Mouse (Mus musculus) layer of hippocampus, adult 9-11 months (tissue): ENCODE results near the gene Homer3.

ENCODE experiments used
- DNase-seq: peaks from one replicate; pipeline ENCODE4 v3.0.0; 2022

Homer3 gene

DNA sequence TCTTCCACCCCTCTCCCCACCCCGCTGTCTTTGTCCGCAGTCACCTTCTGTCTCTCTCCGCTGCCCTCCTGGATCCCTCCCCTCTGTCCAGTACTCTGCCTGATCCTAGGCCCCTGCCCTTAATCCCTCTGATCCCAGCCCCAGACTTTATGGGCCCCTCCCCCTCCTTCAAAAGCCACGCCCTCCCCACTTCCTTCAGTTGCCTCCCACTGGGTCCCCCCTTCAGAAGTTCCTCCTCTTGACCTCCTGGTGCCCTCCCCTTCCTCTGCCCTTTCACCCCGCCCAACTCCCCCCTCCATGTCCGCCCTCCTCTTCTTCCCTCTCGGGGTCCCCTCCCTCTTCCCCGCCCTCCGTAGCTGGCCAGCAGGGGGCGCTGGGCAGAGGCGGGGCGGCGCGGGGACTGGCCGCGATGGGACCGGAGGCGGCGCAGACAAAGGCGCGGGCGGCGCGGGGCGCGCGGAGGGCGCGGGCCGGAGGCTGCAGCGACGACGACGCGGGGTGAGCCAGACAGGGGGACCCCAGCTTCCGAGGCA is at the start of gene Homer3:
Gene Homer3, plus strand, starts transcription at position 225 of the 533 bp plus-strand sequence.
- peak; percentile 90 for DNase-seq

DNA sequence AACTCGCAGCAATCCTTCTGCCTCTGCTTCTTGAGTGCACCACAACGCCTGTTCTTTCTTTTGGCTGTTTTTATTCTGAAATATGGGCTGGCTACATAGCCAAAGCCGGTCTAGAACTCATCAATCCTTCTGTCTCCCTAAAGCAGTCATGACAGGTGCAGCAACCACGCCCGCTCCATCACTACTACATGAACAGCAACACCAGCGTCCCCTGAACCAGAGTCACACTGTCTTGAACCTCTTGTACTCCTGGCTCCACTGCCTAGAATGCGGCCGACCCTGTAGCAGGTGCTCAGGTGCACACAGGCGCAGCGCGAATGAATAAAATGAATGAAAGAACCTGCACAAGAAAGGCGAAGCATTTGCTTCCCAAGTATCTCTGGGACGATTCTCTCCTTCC is 49.0 kb upstream of the Homer3 start:
- no peak for DNase-seq

DNA sequence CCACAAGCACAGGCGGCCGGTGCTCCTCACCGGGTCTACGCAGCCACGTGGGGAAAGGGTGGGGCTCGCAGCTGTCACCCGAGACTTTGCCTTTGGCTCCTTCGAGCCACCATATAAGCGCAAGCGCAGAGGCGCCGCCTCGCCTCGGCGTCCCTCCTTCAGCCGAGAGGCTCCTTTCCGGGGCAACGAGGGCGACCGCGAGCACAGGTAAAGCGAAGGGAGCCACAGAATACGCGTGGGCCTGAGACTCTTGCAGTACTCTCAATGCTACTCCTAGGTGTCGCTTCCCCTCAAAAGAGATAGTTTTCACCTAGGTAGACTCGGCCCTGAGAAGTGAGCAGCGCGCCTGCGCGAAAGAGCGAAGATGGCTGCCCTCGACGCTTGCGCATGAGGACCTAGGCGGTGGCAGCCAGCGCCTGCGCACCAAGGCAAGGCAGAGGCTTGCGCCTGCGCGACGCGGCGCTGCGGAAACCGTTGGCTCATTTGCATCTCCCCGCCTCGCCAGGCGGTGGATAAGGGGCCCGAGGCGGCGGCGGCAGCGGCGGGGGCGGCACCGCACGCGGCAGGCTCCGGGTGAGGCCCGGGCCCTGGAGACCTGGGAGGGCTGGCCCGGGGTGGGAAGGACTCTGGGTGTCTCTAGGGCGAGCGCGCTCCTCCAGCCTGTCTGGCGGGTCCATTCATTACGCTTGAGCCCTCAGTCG is 48.4 kb upstream of the Homer3 start, which contains the start of the genes Sugp2 and Armc6:
Gene Sugp2, plus strand, starts transcription at position 147 of the 701 bp plus-strand sequence.
Gene Armc6, minus strand, starts transcription at position 387 of the 701 bp plus-strand sequence.
- peak; percentile 97 for DNase-seq

DNA sequence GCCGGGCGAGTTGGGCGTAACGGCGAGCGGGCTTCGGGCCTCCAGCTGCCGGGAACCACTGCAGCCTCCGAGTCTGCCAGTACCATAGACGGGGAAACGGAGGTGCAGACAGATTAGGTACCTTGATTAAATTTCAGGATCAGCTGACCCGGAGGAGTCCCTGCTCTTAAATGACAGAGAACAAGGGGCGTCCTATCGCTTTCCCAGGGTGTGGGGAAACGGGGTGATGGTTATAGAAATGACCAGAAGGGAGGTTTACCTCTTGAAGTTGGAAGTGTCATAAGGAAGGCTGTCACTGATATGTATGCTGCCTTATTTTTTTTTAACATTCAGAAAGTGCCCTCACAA is 47.9 kb upstream of the Homer3 start:
- DNase-seq, result no peak

DNA sequence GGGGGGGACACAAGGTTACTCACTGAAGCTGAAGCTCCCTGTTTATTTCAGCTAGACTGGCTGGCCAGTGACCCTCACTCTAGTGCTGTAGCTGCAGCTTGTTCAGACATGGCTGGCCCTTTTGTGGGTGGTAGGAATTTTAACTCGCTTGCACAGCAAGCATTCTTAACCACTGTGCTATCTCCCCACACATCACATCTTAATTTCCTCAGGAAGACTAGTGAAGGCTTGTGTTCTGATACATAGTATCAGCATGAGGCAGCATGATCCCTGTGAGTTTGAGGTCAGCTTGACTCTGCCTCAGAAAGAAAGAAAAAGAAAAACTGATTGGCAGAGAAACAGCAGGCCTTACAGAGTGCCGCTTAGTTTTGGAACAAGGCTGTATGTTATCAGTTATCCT is 44.8 kb upstream of the Homer3 start:
- no peak for DNase-seq

DNA sequence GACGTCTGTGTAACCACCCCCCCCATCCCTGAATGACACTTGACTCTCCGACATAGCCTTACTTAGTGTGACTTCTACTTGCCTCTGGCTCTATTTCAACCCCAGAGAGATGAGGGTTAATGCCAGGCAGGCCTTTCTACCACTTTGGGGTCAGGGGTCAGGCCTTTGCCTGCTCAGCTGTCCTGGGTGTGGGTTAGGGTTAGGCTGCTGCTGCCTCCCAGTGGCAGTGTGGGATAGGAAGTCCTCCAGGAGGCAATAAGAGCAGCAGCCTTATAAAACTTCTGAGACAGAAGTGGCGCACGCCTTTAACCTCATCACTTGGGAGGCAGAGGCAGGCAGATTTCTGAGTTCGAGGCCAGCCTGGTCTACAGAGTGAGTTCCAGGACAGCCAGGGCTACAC is 42.0 kb upstream of the Homer3 start:
- no peak for DNase-seq

DNA sequence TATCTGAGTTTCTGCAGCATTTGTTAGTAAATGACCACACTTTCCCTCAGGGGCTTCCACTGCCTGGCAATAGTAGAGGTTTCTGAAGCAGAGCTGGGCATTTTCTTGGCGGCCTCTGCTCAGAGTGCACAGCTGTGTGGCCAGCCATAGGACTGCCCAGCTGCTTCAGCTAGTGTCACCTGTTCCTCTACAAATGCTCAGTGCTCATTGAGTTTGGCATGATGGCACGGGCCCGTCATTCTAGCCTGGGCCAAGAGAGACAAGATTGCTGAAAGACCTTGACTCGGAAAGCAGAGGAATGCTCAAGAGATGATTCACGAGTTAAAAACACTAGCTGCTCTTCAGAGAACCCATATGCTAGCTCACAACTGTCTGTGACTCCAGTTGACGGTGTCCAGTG is 36.0 kb upstream of the Homer3 start:
- DNase-seq, result no peak

DNA sequence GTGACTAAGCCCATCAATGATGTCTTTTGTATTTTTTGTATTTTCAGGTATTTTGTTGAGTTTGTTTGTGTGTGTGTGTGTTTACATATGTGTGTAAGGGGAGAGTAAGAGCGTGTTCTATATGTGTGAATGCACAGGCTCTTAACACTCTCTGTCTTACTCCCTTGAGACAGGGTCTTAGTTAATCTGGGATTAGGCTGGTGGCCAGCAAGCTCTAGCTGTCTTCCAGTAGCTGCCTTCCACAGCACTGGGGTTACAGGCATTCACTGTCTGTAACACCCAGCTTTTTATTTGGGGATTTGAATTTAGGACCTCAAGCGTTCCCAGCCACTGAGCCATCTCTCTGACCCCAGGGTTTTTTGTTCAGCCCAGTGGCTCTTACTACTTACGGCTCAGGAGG is 34.8 kb upstream of the Homer3 start:
- DNase-seq, result no peak

DNA sequence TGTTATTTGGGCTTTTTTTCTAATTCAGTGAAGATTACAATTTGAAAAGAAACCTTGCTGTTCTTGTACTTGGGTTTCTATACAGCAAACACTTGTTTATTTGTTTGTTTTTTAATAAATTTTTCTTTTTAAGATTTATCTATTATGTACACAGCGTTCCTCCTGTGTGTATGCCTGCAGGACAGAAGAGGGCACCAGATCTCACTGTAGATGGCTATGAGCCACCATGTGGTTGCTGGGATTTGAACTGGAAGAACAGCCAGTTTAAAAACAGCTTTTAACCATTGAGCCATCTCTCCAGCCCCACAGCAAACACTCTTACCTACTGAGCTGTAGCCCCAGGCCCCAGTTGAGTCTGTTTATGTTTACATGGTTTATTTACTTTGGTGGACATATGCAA is 28.0 kb upstream of the Homer3 start:
- no peak for DNase-seq

DNA sequence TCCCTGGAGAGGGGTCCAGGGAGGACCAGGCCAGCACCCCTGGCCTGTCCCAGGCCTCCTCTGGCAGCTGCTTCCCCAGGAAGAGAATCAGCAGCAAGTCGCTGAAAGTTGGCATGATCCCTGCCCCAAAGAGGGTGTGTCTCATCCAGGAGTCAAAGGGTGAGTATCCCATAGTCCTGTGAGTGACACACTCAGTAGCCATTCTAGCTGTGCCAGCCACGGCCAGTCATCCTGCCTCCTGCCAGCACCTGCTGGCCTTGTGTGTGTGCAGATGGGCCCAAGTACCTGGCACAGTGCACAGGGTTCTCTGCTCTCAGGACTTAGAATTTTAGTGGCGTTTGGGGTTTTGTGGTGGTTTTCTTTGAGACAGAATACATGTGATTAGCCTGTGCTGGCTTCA is 25.2 kb upstream of the Homer3 start:
- DNase-seq, result no peak

DNA sequence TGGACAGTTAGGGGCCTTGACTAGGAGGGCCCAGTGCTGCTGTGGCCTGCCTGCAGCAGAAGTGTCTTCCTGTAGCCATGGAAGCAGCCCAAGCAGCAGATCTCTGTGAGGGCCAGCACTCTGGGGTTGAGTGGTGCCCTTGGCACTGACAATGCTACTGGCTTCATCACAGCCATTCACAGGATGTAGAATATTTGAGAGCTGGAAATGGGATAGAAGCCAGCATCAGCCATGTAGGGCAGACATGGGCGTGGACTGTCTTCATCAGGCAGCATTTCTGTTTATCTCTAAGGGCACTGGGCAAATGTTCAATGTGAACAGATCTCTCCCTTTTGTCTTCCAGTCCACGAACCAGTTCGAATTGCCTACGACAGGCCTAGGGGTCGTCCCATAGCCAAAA is 24.0 kb upstream of the Homer3 start:
- DNase-seq, result no peak

DNA sequence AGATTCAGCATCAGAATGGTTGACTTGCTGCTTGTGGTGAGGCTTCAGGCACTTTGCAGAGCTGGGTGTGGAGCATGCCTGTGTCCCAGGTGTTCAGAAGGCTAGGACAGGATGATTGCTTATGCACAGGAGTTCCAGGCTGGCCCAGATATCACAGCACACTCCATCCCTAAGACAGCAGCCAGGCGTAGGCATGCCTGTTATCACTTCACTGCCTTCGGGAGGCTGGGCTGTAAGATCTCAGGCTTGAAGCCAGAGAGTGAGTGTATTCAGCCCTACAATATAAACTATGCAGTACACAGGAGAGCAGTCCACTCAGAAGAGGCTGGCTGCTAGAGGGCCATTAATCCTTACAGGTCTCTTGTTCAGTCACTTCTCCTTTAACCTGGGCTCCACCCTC is 23.6 kb upstream of the Homer3 start:
- DNase-seq, result no peak

DNA sequence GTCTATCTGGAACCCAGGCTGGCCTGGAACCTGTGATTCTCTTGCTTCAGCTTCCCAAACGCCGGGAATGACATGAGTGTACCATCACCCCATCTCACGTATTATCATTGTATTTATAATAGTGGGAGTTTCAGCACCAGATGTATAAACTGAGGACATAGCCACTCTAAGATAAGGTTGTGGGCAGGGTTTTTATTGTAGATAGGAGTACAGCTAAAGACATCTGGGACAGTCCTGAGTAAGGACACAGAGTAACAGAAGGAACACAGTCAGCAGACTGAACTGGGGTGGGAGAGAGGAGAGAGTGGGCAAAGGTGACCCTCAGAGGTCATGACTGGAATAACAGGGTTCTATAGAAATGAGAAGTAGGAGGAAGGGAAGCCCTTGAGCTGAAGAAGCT is 15.0 kb upstream of the Homer3 start:
- DNase-seq, result no peak

DNA sequence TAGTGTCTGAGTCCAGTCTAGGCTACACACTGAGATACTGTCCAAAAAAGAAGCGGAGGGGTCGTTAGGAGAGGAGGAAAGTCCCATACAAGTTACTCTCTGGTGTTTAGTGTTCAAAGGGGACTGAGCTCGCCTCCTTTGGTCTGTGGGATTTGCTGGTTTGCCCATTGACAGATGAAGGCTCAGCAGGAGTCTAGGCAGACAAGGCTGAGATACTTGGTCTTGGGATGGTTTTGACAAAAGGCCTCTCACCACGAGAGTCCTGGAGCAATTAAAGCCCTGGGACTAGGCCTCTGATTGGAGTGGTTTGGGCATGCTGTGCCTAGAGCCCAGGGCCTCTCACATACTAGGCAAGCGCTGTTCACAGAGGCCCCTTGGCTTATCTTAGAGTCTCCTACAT is 14.3 kb upstream of the Homer3 start:
- DNase-seq, result no peak

DNA sequence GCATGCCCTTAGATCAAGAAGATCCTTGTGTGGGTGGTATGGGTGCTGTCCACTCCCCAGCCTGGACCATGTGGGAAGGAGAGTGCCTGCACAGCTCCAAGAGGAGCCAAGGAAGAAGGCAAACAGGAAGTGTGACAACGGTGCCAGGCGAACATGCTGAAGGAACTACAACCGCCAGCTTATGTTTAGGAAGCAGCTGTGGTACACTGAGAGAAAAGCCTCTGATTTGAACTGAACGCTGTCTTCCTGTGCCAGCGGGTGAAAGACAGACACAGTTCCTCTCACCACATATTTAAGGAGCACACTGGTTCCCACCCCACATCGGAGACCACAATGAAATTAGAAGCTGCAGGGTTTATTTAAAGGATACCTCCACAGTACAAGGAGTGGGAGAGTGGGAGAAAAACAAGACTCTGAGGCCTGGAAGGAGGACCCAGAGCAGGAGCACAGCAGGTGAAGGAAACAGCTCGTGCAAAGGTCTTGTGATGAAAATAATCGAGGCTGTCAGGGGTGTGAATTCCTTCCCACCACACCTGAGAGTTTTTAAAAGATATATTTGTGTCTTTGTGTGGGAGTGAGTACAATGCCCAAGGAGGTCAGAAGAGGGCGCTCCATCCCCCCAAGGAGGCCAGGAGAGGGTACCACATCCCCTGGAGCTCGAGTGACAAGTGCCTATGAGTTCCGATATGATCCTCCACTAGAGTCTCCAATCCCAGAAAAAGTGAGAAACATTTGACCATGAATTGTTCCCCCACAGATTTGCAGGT is 13.6 kb upstream of the Homer3 start:
- peak; percentile 29 for DNase-seq

DNA sequence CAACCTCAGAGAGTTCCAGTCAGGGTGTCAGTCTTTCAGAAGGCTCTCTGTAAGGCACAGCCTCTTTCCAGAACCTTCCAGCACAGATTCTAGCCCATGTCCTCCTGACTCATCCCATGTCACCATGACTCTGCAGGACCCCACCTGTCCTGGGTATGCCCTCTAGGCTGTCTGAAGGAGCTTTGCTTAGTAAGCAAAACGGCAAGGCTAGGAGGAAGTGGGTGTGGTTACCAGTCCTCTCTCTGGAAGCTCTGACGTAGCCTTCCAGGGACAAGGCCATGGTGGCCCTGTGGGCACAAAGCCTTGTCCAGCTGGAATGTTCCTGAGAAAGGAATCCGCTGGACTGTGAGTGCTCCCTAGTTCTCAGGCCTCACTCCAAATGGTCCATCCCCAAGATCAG is 9.7 kb upstream of the Homer3 start:
- DNase-seq, result no peak

DNA sequence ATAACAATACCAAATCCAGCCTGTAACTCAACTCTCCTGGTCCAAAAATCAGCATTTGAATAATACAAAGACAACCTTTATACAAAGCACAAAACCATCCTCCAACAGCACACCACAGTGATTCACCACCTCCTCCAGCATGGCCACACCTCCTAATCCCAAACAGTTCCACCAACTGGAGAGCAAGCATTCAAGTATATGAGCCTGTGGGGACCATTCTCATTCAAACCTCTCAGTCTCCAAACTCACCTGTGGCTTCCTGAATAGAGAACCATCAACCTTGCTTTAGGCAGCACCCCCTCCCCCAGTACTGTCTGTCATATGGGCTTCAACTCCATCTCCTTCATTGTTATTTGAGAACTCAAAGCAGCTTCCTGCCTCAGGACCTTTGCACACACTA is 8.3 kb upstream of the Homer3 start:
- no peak for DNase-seq

DNA sequence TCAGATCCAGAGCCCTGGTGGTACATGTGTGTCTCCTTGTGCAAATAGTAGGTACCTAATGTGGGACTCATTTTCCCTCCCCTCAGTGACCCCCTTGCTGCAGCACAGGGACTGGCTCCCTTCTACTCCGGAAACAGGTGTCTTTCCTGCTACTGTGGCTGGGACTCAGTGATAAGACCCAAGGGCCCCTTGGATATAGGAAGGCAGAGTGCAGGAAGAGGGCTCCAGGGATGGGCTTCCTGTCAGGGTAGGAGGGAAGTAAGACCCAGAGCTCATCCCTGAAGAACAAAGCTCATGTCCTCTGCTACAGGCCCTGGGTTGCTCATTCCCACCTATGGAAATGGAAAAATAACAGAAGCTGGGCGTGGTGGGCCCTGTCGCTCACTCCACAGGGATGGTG is 6.2 kb upstream of the Homer3 start:
- no peak for DNase-seq

DNA sequence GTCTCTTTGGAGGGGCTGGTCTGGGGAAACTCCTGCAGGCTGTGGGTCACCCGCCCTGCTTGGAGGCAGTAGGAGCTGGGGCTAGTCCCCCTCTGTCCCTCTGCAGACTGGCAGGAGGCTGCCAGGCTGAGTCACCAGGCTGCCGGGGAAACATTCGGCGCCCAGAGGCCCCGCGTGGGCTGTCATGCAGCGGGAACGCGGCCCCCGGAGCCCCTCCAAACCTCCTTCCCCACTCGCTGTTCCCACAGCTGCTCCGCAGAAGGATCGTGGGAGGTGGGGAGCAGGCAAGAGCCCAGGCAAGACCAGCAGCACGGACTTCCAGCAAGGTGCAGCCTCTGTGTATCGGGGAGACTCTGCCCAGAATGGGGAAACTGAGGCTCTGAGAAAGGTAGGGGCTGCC is 4.5 kb upstream of the Homer3 start:
- DNase-seq, result peak; percentile 73

DNA sequence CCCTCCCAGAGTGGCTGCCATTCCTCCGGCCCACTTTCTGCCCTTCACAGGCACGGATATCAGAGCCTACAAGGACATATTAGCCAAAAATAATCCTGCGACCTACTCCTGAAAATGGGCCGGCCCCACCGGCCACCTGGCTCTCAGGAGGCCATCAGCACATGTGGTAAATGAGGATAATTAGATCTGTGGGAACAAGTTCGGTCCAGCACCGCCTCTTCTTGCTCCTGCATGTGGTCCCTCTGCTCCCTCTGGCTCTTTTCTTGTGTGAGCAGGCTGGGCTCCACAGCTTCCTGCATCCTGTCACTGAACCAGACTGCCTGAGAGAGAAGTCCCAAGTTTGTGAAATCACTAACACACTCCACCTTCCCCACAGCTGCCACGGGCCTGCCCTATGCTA is 3.4 kb upstream of the Homer3 start:
- no peak for DNase-seq

DNA sequence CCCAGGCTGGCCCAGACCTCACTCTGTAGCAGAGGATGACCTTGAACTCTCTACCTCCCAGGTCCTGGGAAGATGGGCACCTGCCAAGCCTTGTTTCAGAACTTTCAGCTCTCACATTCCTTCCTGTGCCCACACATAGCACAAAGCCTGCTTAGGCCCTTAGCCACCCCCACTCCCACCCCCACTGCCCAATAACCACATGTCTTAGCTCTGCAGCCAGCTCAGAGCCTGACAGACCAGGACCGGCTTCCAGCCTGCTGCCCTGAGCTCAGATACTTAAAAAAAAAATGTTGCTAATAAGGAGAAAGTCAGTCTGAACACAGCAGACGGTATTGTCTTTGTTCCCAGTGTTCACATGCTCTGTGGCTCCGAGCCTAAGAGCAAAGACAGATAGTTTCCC is 1.6 kb upstream of the Homer3 start:
- DNase-seq, result peak; percentile 54

DNA sequence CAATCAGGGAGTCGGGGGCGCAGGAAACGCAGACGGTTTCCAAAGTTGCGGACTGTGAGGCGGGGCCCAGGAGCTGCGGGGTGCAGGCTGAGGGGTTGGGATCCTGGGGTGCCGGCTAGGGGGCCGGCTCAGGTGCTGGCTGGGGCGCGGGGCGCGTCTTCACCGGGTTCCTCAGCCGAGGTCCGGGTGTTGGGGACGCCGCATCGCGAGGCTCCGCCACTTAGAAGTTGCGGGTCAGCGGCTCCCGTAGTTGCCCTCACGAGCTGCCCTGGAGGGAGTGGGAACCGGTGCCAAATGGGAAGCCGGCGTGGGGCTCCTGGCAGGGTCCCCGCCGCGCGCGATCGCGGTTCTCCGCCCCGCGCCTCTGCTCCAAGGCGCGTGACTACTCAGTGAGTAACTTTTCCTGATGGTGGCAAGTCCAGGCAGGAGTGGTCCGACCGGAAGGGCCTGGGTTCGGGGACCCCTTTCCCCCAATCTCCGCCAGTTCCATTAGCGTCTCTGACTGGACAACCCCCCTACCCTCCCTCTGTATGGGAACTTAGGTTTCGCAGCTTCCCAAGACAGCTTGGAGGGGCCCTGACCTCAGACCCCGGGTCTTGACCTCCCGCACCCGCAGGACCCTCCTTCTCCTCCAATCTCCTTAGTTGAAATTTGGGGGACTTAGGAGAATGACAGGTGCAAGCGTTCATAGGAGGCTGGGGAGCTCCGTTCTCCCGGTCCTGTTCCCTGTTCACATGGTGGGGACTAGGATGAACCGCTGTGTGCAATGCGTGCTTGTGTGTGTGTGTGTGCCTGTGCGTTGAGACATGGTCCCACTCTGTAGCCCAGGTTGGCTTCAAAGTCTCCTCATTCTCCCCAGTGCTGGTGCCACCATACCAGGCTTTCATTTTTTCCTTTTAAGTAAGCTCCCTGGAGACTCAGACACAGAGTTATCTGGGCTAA is 780 bp downstream of the Homer3 start:
- no peak for DNase-seq

DNA sequence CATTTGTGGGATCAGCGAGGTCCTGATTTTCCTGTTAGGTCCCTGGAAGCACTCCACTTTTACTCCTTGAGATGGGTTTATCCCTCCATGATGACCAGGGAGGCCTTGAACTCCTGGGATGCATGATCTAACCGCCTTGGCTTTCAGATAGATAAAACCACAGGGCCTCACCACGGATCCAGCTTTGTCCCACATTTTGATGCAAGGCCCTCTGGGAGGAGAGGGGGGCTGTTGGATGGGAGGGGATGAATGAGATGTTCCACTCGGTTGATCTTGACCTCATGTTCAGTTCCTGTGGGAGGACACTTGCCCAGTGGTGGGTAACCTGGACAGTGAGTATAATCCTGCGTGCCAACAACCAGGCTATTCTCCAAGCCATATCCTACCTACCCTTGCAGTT is 1.8 kb downstream of the Homer3 start:
- no peak for DNase-seq
